ENCODE assay signal across 8 mouse cellular contexts in genomic region chr9:55938618-55938985, GRCm38 (mm10). TPM values are rescaled to one million over a fixed set of nuclear protein-coding genes. Genes with fewer than 3 reads are reported as not detected.
DNase-seq lines count a peak whose midpoint lies in the region; ATAC-seq and TF ChIP-seq lines count a peak whose summit lies in the region.

No protein-coding gene starts in this region.

- no peak overlapping the region for H3K27ac ChIP-seq in heart, embryonic 15.5 days
- no peak overlapping the region for H3K27ac ChIP-seq in CH12.LX (ENCODE audit: insufficient read depth, low read depth)
- H3K27ac ChIP-seq in forebrain, embryonic 11.5 days (ENCODE audit: low read depth, low read length) = no peak overlapping the region
- peak overlapping the region; percentile 3; the same call in 1 of the 2 replicates for H3K27ac ChIP-seq in liver, embryonic 14.5 days

- DNase-seq in heart, postnatal 4 days = no peak
- DNase-seq in CH12.LX (ENCODE audit: extremely low read depth) = peak; percentile 2
- no peak for DNase-seq in forebrain, embryonic 11.5 days (ENCODE audit: low spot score)
- no peak for DNase-seq in liver, embryonic 14.5 days (ENCODE audit: low read depth in 3 of 3, low spot score in 3 of 3)
- DNase-seq in spleen, postnatal 14 days (ENCODE audit: low spot score in 2 of 2) = no peak
- DNase-seq in ovary, postnatal 36 days (ENCODE audit: low spot score) = no peak
- no peak for DNase-seq in cerebellum, adult 9-10 months

- H3K9me3 ChIP-seq in heart, embryonic 15.5 days (replicated peaks) = no peaks in the 10 kb centered on the region
- H3K9me3 ChIP-seq in CH12.LX (replicated peaks; ENCODE audit: low read length) = no peaks in the 10 kb centered on the region
- no peaks in the 10 kb centered on the region for H3K9me3 ChIP-seq in forebrain, embryonic 11.5 days (ENCODE audit: control insufficient read depth, low read length)
- H3K9me3 ChIP-seq in liver, embryonic 14.5 days (ENCODE audit: control insufficient read depth, low read length) = no peaks in the 10 kb centered on the region

- TF ChIP-seq POLR2A in CH12.LX (IDR thresholded peaks at IDR 0.05; ENCODE audit: low read depth, low read length) = no peak

- TF ChIP-seq CTCF in CH12.LX (conservative IDR thresholded peaks at IDR 0.05 in 1 of 2, IDR thresholded peaks at IDR 0.05 in 1 of 2; ENCODE audit: low read depth in 2 of 2, low read length in 2 of 2) = no peak
- no peak for TF ChIP-seq CTCF in liver, embryonic 14.5 days (IDR thresholded peaks at IDR 0.05; ENCODE audit: low read depth)

- H3K79me2 ChIP-seq in CH12.LX (replicated peaks; ENCODE audit: control insufficient read depth, extremely low read depth, insufficient read depth, poor library complexity, severe bottlenecking) = no peaks in the 10 kb centered on the region

- H3K27me3 ChIP-seq in heart, embryonic 15.5 days = no peaks in the 10 kb centered on the region
- H3K27me3 ChIP-seq in CH12.LX (replicated peaks) = no peaks in the 10 kb centered on the region
- H3K27me3 ChIP-seq in forebrain, embryonic 11.5 days (ENCODE audit: control insufficient read depth, insufficient read depth, low read length) = no peaks in the 10 kb centered on the region
- H3K27me3 ChIP-seq in liver, embryonic 14.5 days (ENCODE audit: control insufficient read depth, insufficient read depth, low read length) = no peaks in the 10 kb centered on the region

- peaks cover 12% of the 10 kb centered on the region for H3K4me1 ChIP-seq in heart, embryonic 15.5 days (replicated peaks)
- H3K4me1 ChIP-seq in CH12.LX (ENCODE audit: control insufficient read depth in 1 of 2, insufficient read depth in 2 of 2) = peaks cover 2 to 25% of the 10 kb centered on the region in 2 experiments; a peak in 3 of 4 replicates
- peaks cover 8% of the 10 kb centered on the region; the same call in 1 of the 2 replicates for H3K4me1 ChIP-seq in forebrain, embryonic 11.5 days (replicated peaks; ENCODE audit: control insufficient read depth, insufficient read depth, low read length)
- H3K4me1 ChIP-seq in liver, embryonic 14.5 days (replicated peaks; ENCODE audit: control insufficient read depth in 2 of 2, insufficient read depth in 2 of 2, low read length in 1 of 2) = peaks cover 9 to 19% of the 10 kb centered on the region in 2 experiments

- peak overlapping the region; percentile 86 for H3K4me3 ChIP-seq in heart, embryonic 15.5 days
- peak overlapping the region; percentile 51 to 82 (median 74) for H3K4me3 ChIP-seq in CH12.LX (replicated peaks in 1 of 3; ENCODE audit: low read depth in 2 of 3, low read length in 2 of 3, poor library complexity in 1 of 3)
- peak overlapping the region; percentile 67 for H3K4me3 ChIP-seq in forebrain, embryonic 11.5 days (ENCODE audit: low read depth, low read length)
- H3K4me3 ChIP-seq in liver, embryonic 14.5 days (ENCODE audit: insufficient read depth in 1 of 2, low read depth in 2 of 2, low read length in 2 of 2) = peak overlapping the region; percentile 71 to 92

- 41% methylated on average over 6 of the region's 6 CpGs for WGBS in heart, embryonic 15.5 days
- 67% methylated on average over 6 of the region's 6 CpGs for WGBS in forebrain, embryonic 11.5 days
- 32% methylated on average over 6 of the region's 6 CpGs for WGBS in liver, embryonic 14.5 days (ENCODE audit: insufficient replicate concordance)

- in situ Hi-C loops in CH12.LX (cut with MboI; ENCODE audit: low pct_ligation_motif_present, low pct_unique_long_range_greater_than_20kb, low sequenced_read_pairs) = no loop called here

- dilution Hi-C loops in CH12.LX (cut with MboI; ENCODE audit: extremely low pct_ligation_motif_present, extremely low pct_unique_long_range_greater_than_20kb, low sequenced_read_pairs) = no loop called here

- TF ChIP-seq RAD21 in CH12.LX (IDR thresholded peaks at IDR 0.05; ENCODE audit: low read depth, low read length) = no peak

- peak overlapping the region; percentile 79 for H3K4me2 ChIP-seq in heart, embryonic 15.5 days
- peak overlapping the region; percentile 48 for H3K4me2 ChIP-seq in CH12.LX (ENCODE audit: insufficient read depth, low read depth, poor library complexity, severe bottlenecking)
- H3K4me2 ChIP-seq in forebrain, embryonic 11.5 days (ENCODE audit: low read depth, low read length, severe bottlenecking) = peak overlapping the region; percentile 47
- peak overlapping the region; percentile 85 for H3K4me2 ChIP-seq in liver, embryonic 14.5 days (ENCODE audit: low read depth)

- no peaks in the 10 kb centered on the region for H3K36me3 ChIP-seq in heart, embryonic 15.5 days
- H3K36me3 ChIP-seq in CH12.LX (replicated peaks in 1 of 2; ENCODE audit: control insufficient read depth in 1 of 2, insufficient read depth in 1 of 2, low read length in 1 of 2) = peaks cover 0 to 4% of the 10 kb centered on the region in 2 experiments
- H3K36me3 ChIP-seq in forebrain, embryonic 11.5 days (ENCODE audit: control insufficient read depth, insufficient read depth, low read length) = no peaks in the 10 kb centered on the region
- no peaks in the 10 kb centered on the region for H3K36me3 ChIP-seq in liver, embryonic 14.5 days (replicated peaks; ENCODE audit: control insufficient read depth, insufficient read depth, low read depth)

- no peak for ATAC-seq in heart, embryonic 15.5 days (replicated peaks; ENCODE audit: insufficient number of reproducible peaks, insufficient read depth, low FRiP score, low read depth)
- ATAC-seq in forebrain, embryonic 11.5 days (replicated peaks; ENCODE audit: low FRiP score) = peak; percentile 5; the same call in 1 of the 2 replicates
- ATAC-seq in liver, embryonic 14.5 days (ENCODE audit: insufficient read depth) = peak; percentile 8; the same call in 1 of the 2 replicates

- H3K9ac ChIP-seq in heart, embryonic 15.5 days = peak overlapping the region; percentile 61
- peak overlapping the region; percentile 85 for H3K9ac ChIP-seq in CH12.LX (ENCODE audit: insufficient read depth, low read depth)
- H3K9ac ChIP-seq in forebrain, embryonic 11.5 days (ENCODE audit: low read length) = peak overlapping the region; percentile 82; the same call in 1 of the 2 replicates
- peak overlapping the region; percentile 71 for H3K9ac ChIP-seq in liver, embryonic 14.5 days (replicated peaks)

- no peak for TF ChIP-seq EP300 in CH12.LX (IDR thresholded peaks at IDR 0.05; ENCODE audit: low read length)
- TF ChIP-seq EP300 in liver, embryonic 14.5 days (IDR thresholded peaks at IDR 0.05; ENCODE audit: low read depth) = no peak

TF ChIP-seq in CH12.LX, 34 proteins besides CTCF, POLR2A, EP300 and RAD21:
- TF ChIP-seq MAZ (IDR thresholded peaks at IDR 0.05; ENCODE audit: low read depth, low read length) = no peak
- TF ChIP-seq CHD1 (IDR thresholded peaks at IDR 0.05; ENCODE audit: low read depth, low read length) = no peak
- no peak for TF ChIP-seq MAFK (IDR thresholded peaks at IDR 0.05; ENCODE audit: insufficient replicate concordance, low read length)
- TF ChIP-seq ZC3H11A (IDR thresholded peaks at IDR 0.05; ENCODE audit: low read depth, low read length) = no peak
- no peak for TF ChIP-seq CHD2 (IDR thresholded peaks at IDR 0.05; ENCODE audit: low read length)
- no peak for TF ChIP-seq E2F4 (IDR thresholded peaks at IDR 0.05; ENCODE audit: insufficient replicate concordance, low read depth, low read length)
- TF ChIP-seq SMC3 (IDR thresholded peaks at IDR 0.05; ENCODE audit: low read depth, low read length) = no peak
- TF ChIP-seq MXI1 (IDR thresholded peaks at IDR 0.05; ENCODE audit: low read depth, low read length) = no peak
- no peak for TF ChIP-seq BHLHE40 (IDR thresholded peaks at IDR 0.05; ENCODE audit: low read depth, low read length)

RNA-seq across cellular contexts. Expression of gene Scaper, which starts 0.7 kb away (rescaled TPM):
- polyA plus RNA-seq in heart, embryonic 15.5 days (2015; fragmentation: Nextera tagmentation; extraction: Ambion mirVana) = 8.4 and 8.5 TPM in 2 replicates
- 10 to 100 TPM; 18.2 to 18.3 TPM for total RNA-seq in heart, postnatal 4 days (2021)
- total RNA-seq in CH12.LX (2012; rRNA removed) (2.6 and 4.2 TPM in 2 replicates), CH12.LX (2014; rRNA removed) (4.5 and 5.7 TPM in 2 replicates)
- polyA plus RNA-seq in CH12.LX (2012; ENCODE audit: insufficient read length, low read depth) = 5.2 and 5.4 TPM in 2 replicates
- 11.1 and 12.0 TPM in 2 replicates for polyA plus RNA-seq in forebrain, embryonic 11.5 days (2014; fragmentation: Nextera tagmentation; extraction: Ambion mirVana)
- polyA plus RNA-seq in liver, embryonic 14.5 days (2012; rRNA removed) = 0.79 and 0.84 TPM in 2 replicates
- 1.3 and 1.8 TPM in 2 replicates for polyA plus RNA-seq in liver, embryonic 14.5 days (2014; fragmentation: Nextera tagmentation; extraction: Ambion mirVana)
